Mouse (Mus musculus): Measurements from ENCODE around the gene Arrdc2. TPM values are rescaled to one million over a fixed set of nuclear protein-coding genes. Genes with fewer than 3 reads are reported as not detected.
"Not testable (repeated sequence)": the region's sequence is repeated elsewhere in the genome, so short reads cannot be mapped to it uniquely, and the experiment has no call there.

Arrdc2 gene
- polyA plus RNA-seq, 1 experiment: 30.6 TPM

DNA sequence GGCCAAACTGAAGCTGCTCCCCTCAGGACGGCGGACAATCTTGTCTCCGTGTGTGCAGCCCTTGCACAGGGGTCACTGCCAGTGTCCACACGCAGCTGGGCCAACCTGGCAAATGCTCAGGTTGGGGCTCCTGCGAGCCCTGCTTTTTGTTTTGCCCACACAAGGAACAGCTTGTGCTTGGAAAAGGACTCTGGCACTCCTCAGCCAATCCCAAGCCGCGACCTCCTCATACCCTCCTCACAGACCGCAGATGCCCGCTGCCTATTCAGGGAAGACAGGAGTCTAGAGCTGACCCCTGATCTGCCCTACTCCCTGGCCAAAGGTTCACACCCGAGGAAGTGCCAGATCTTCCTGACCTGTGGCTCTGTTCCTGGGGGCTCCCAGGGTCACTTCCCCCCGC, 7.1 kb downstream of the Arrdc2 start:
- H3K9me3 ChIP-seq: no peaks in the 10 kb centered on the region
- H3K27me3 ChIP-seq (replicated peaks): peaks cover 18% of the 10 kb centered on the region
- H3K4me3 ChIP-seq (replicated peaks): no peak overlapping the region
- peaks cover 63% of the 10 kb centered on the region for H3K4me1 ChIP-seq
- TF ChIP-seq GATA1 (IDR thresholded peaks at IDR 0.05; ENCODE audit: borderline replicate concordance, low read length): no peak
- TF ChIP-seq FLI1 (IDR thresholded peaks at IDR 0.05; ENCODE audit: low read length): no peak
- H3K36me3 ChIP-seq (replicated peaks; ENCODE audit: low read length): peaks cover 37% of the 10 kb centered on the region

DNA sequence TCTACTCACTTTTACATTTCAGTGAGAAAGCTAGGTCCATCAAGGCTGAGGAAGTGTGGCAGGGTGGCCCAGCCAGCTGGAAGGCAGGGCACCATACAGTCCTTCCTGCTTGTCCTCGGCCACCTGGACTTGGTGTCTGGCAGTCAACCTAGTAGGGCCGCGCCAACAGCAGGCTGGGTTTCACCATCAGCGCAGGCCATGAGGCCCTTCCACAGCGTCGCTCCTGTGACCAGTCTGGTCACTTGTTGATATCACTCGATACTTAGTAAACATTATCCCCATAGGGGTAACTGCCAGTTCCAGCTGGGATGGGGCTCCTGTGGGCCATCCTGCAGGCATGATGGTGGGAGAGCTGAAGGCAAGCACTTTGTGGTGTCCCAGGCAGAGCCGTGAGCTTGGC, 8.0 kb downstream of the Arrdc2 start:
- Histone ChIP-seq H3K36me3 (replicated peaks; ENCODE audit: low read length) (peaks cover 29% of the 10 kb centered on the region), H3K27me3 (replicated peaks) (peaks cover 23% of the 10 kb centered on the region), H3K4me3 (replicated peaks) (peak overlapping the region; percentile 18), H3K9me3 (peaks cover 6% of the 10 kb centered on the region), H3K4me1 (peaks cover 54% of the 10 kb centered on the region)
- TF ChIP-seq GATA1 (IDR thresholded peaks at IDR 0.05; ENCODE audit: borderline replicate concordance, low read length) (no peak), FLI1 (IDR thresholded peaks at IDR 0.05; ENCODE audit: low read length) (no peak)

GRCm38 (mm10) chr8:70827796-70828195, 11.7 kb downstream of the Arrdc2 start:
- Histone ChIP-seq H3K36me3 (replicated peaks; ENCODE audit: low read length) (no peaks in the 10 kb centered on the region), H3K4me3 (replicated peaks) (no peak overlapping the region), H3K9me3 (peaks cover 11% of the 10 kb centered on the region), H3K4me1 (peaks cover 41% of the 10 kb centered on the region), H3K27me3 (replicated peaks) (peaks cover 51% of the 10 kb centered on the region)
- TF ChIP-seq FLI1 (IDR thresholded peaks at IDR 0.05; ENCODE audit: low read length): no peak

DNA sequence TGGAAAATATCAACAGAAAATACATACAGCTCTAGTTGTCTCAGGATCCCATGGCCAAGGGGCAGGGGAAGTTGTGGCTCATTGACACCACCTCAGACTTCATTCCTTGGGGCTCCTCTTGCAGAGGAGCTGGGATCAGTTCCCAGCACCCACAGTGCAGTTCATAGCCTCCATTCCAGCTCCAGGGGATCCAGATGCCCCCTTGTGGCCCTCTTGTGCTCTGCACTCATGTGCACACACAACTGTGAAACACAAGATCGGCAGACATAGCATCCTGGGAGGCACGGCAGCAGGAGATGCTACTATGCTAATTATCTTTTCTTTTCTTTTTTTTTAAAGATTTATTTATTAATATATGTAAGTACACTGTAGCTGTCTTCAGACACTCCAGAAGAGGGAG, 12.5 kb downstream of the Arrdc2 start:
- TF ChIP-seq FLI1 (IDR thresholded peaks at IDR 0.05; ENCODE audit: low read length): no peak
- TF ChIP-seq GATA1 (IDR thresholded peaks at IDR 0.05; ENCODE audit: borderline replicate concordance, low read length): no peak
- Histone ChIP-seq H3K4me1 (peaks cover 39% of the 10 kb centered on the region), H3K4me3 (replicated peaks) (no peak overlapping the region), H3K27me3 (replicated peaks) (peaks cover 49% of the 10 kb centered on the region), H3K36me3 (replicated peaks; ENCODE audit: low read length) (peaks cover 2% of the 10 kb centered on the region), H3K9me3 (peaks cover 11% of the 10 kb centered on the region)

- Histone ChIP-seq H3K9me3 (peaks cover 11% of the 10 kb centered on the region), H3K4me3 (replicated peaks) (no peak overlapping the region), H3K36me3 (replicated peaks; ENCODE audit: low read length) (peaks cover 14% of the 10 kb centered on the region), H3K4me1 (peaks cover 42% of the 10 kb centered on the region), H3K27me3 (replicated peaks) (peaks cover 44% of the 10 kb centered on the region)
- TF ChIP-seq FLI1 (IDR thresholded peaks at IDR 0.05; ENCODE audit: low read length) (no peak), GATA1 (IDR thresholded peaks at IDR 0.05; ENCODE audit: borderline replicate concordance, low read length) (no peak)
Observed at GRCm38 (mm10) chr8:70825816-70826215, 13.7 kb downstream of the Arrdc2 start.

- H3K27me3 ChIP-seq (replicated peaks): peaks cover 38% of the 10 kb centered on the region
- no peak for TF ChIP-seq GATA1 (IDR thresholded peaks at IDR 0.05; ENCODE audit: borderline replicate concordance, low read length)
- no peak for TF ChIP-seq FLI1 (IDR thresholded peaks at IDR 0.05; ENCODE audit: low read length)
- peaks cover 20% of the 10 kb centered on the region for H3K9me3 ChIP-seq
- H3K4me1 ChIP-seq: peaks cover 56% of the 10 kb centered on the region
- H3K4me3 ChIP-seq (replicated peaks): no peak overlapping the region
- peaks cover 34% of the 10 kb centered on the region for H3K36me3 ChIP-seq (replicated peaks; ENCODE audit: low read length)
Observed at GRCm38 (mm10) chr8:70823802-70824201, 15.7 kb downstream of the Arrdc2 start.

DNA sequence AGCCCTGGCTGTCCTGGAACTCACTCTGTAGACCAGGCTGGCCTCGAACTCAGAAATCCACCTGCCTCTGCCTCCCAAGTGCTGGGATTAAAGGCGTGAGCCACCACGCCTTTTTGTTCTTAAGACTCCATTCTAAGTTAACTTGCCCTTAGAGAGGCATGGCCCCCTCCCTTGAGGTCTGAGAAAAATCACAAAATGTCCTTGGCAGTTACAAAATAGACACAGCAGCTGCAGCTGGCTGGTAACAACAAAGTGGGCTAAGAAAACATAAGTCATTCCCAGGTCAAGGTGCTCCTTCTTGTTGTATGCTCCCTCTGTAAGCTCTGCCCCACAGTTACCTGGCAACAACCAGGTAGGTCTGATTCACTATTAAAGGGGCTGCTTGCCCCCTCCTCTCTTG, 16.9 kb downstream of the Arrdc2 start:
- Histone ChIP-seq H3K36me3 (replicated peaks; ENCODE audit: low read length) (peaks cover 40% of the 10 kb centered on the region), H3K27me3 (replicated peaks) (peaks cover 34% of the 10 kb centered on the region), H3K4me1 (peaks cover 56% of the 10 kb centered on the region), H3K9me3 (peaks cover 21% of the 10 kb centered on the region)
- not testable (repeated sequence) for H3K4me3 ChIP-seq (replicated peaks)

DNA sequence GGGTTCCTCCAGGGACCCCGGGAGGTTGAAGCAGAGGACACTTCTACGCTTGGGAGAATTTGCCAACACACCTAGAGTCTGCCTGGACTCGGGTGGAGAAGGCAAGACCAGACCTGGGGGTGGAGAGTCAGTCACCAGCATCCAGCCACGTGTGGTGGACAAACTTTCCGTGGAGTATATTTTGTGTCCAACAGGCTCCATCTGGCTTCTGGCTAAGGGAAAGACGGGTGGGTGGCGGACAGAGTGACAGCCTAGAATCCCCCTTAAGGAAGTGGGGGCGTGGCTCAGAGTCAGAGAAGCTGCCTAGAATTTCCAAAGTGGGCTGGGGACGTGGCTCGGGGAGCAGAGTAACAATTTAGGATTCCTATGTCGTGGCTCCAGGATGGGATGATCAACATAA, 17.5 kb downstream of the Arrdc2 start:
- TF ChIP-seq FLI1 (IDR thresholded peaks at IDR 0.05; ENCODE audit: low read length): no peak
- Histone ChIP-seq H3K36me3 (replicated peaks; ENCODE audit: low read length) (peaks cover 44% of the 10 kb centered on the region), H3K4me3 (replicated peaks) (no peak overlapping the region), H3K4me1 (peaks cover 60% of the 10 kb centered on the region), H3K27me3 (replicated peaks) (peaks cover 33% of the 10 kb centered on the region), H3K9me3 (peaks cover 20% of the 10 kb centered on the region)

GRCm38 (mm10) chr8:70821399-70821962, 18.0 kb downstream of the Arrdc2 start:
- H3K36me3 ChIP-seq (replicated peaks; ENCODE audit: low read length): peaks cover 48% of the 10 kb centered on the region
- H3K4me3 ChIP-seq (replicated peaks): peak overlapping the region; percentile 53
- TF ChIP-seq FLI1 (IDR thresholded peaks at IDR 0.05; ENCODE audit: low read length) (no peak), GATA1 (IDR thresholded peaks at IDR 0.05; ENCODE audit: borderline replicate concordance, low read length) (no peak)
- H3K27me3 ChIP-seq (replicated peaks): peaks cover 29% of the 10 kb centered on the region
- H3K4me1 ChIP-seq: peaks cover 65% of the 10 kb centered on the region
- peaks cover 15% of the 10 kb centered on the region for H3K9me3 ChIP-seq

DNA sequence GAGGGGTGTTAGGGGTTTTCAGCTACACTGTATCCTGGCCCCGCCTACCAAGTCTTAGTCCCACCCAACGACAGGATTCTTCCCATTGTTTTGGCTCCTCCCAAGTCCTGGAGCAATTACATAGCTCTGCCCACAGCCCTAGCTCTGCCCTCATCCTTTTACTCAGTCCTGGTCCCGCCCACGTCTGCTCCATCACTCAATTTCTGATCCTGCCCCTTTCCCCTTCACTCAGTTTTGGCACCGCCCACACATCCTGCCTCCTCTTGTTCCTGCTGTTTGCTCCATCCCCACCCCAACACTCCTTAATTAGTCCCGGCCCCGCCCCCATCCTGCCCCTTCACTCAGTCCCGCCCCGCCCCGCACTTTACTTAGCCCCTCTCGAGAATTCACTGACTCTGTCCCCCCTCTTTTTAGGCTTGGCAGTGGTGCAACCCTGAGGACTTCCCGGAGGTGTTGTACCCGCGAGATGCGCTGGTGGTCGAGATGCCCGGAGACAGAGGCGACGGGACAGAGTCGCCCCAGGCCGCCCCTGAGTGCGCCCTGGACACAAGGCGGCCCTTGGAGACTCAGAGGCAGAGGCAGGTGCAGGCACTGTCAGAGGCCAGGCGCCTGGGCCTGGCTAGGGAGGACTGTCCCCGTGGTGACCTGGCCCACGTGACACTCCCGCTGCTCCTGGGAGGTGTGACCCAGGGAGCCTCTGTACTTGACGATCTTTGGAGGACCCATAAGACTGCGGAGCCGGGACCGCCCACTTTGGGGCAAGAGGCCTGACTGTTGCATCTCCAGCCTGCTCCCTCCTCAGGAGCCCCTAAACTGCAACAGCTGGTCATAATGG, 19.2 kb downstream of the Arrdc2 start:
- Histone ChIP-seq H3K27me3 (replicated peaks) (peaks cover 17% of the 10 kb centered on the region), H3K36me3 (replicated peaks; ENCODE audit: low read length) (peaks cover 59% of the 10 kb centered on the region), H3K4me3 (replicated peaks) (no peak overlapping the region), H3K4me1 (peaks cover 72% of the 10 kb centered on the region), H3K9me3 (peaks cover 10% of the 10 kb centered on the region)
- no peak for TF ChIP-seq FLI1 (IDR thresholded peaks at IDR 0.05; ENCODE audit: low read length)
- TF ChIP-seq GATA1 (IDR thresholded peaks at IDR 0.05; ENCODE audit: borderline replicate concordance, low read length): no peak
